Mouse (Mus musculus) CH12.LX (cell line): ENCODE data around the gene Picalm. TPM values are rescaled to one million over a fixed set of nuclear protein-coding genes. Genes with fewer than 3 reads are reported as not detected.

Experiments used
- DNase-seq: peaks from one replicate; pipeline ENCODE4 v3.0.0-alpha.2; 2013; ENCODE audit errors: extremely low read depth
- H3K27ac ChIP-seq: 2 replicates; pipeline ENCODE4 v1.5.1; 2012; ENCODE audit warnings: low read depth, mild to moderate bottlenecking, control low read depth, moderate library complexity; ENCODE audit not compliant: insufficient read depth
- H3K27me3 ChIP-seq: replicated peaks from 2 replicates; pipeline ENCODE3; 2012; ENCODE audit warnings: inconsistent platforms
- H3K36me3 ChIP-seq, 2 experiments: replicated peaks in 1 of 2; 2 replicates each; pipeline versions ENCODE3 to v1.6.1; 2012; ENCODE audit warnings: inconsistent platforms in 1 of 2, low read length in 1 of 2, mild to moderate bottlenecking in 1 of 2, mixed read lengths in 1 of 2, moderate library complexity in 1 of 2; ENCODE audit not compliant: control insufficient read depth in 1 of 2, insufficient read depth in 1 of 2
- H3K4me1 ChIP-seq, 2 experiments: 2 replicates each; pipeline ENCODE4 v1.6.1; 2012; ENCODE audit warnings: inconsistent platforms in 1 of 2, moderate library complexity in 1 of 2; ENCODE audit not compliant: insufficient read depth in 2 of 2, control insufficient read depth in 1 of 2
- H3K4me2 ChIP-seq: 2 replicates; pipeline ENCODE4 v1.6.1; 2012; ENCODE audit warnings: low read depth, mild to moderate bottlenecking, control low read depth; ENCODE audit not compliant: poor library complexity, insufficient read depth, severe bottlenecking
- H3K4me3 ChIP-seq, 3 experiments: fragments of 150-350 bp in 1 of 3; sonication (generic) in 1 of 3; replicated peaks in 1 of 3; 2 replicates each; pipeline versions ENCODE3 to v1.5.1; 2011 to 2012; ENCODE audit warnings: low read depth in 2 of 3, low read length in 2 of 3, mild to moderate bottlenecking in 2 of 3, moderate library complexity in 2 of 3, control low read depth in 1 of 3, improper control_type of control experiment in 1 of 3, inconsistent platforms in 1 of 3, mixed read lengths in 1 of 3; ENCODE audit not compliant: poor library complexity in 1 of 3
- H3K79me2 ChIP-seq: replicated peaks from 2 replicates; pipeline ENCODE4 v1.6.1; 2012; ENCODE audit warnings: mild to moderate bottlenecking, moderate library complexity; ENCODE audit not compliant: control insufficient read depth, poor library complexity, insufficient read depth, severe bottlenecking; ENCODE audit errors: extremely low read depth
- H3K9ac ChIP-seq: 2 replicates; pipeline ENCODE4 v1.6.1; 2012; ENCODE audit warnings: low read depth, mild to moderate bottlenecking, control low read depth, moderate library complexity; ENCODE audit not compliant: insufficient read depth
- H3K9me3 ChIP-seq: replicated peaks from 2 replicates; pipeline ENCODE3; 2012; ENCODE audit warnings: low read length, inconsistent platforms, mixed read lengths
- CHD1 ChIP-seq: IDR thresholded peaks from 2 replicates; pipeline ENCODE4 v1.6.1; 2012; ENCODE audit warnings: low read depth, low read length, improper control_type of control experiment, inconsistent platforms
- CTCF ChIP-seq, 2 experiments: IDR thresholded peaks in 1 of 2; conservative IDR thresholded peaks in 1 of 2; 2 replicates each; pipeline ENCODE4 v1.5.1; 2011 to 2012; ENCODE audit warnings: low read depth in 2 of 2, low read length in 2 of 2, improper control_type of control experiment in 1 of 2, inconsistent platforms in 1 of 2, mild to moderate bottlenecking in 1 of 2, moderate library complexity in 1 of 2
- ETS1 ChIP-seq: conservative IDR thresholded peaks from 2 replicates; pipeline ENCODE4 v1.6.1; 2012; ENCODE audit warnings: low read depth, mild to moderate bottlenecking, inconsistent platforms, low read length, improper control_type of control experiment, moderate library complexity
- GABPA ChIP-seq: IDR thresholded peaks from 2 replicates; pipeline ENCODE4 v1.6.1; 2012; ENCODE audit warnings: low read depth, low read length, improper control_type of control experiment, inconsistent platforms; ENCODE audit not compliant: insufficient replicate concordance
- IRF4 ChIP-seq: IDR thresholded peaks from 2 replicates; pipeline ENCODE4 v1.6.1; 2014; ENCODE audit warnings: low read depth, mild to moderate bottlenecking, inconsistent platforms, low read length, improper control_type of control experiment
- JUN ChIP-seq: IDR thresholded peaks from 2 replicates; pipeline ENCODE4 v1.6.1; 2011; ENCODE audit warnings: low read depth, mild to moderate bottlenecking, low read length, improper control_type of control experiment, moderate library complexity; ENCODE audit not compliant: insufficient read depth
- MAX ChIP-seq: IDR thresholded peaks from 2 replicates; pipeline ENCODE4 v1.6.1; 2011; ENCODE audit warnings: low read length, improper control_type of control experiment
- MAZ ChIP-seq: IDR thresholded peaks from 2 replicates; pipeline ENCODE4 v1.6.1; 2012; ENCODE audit warnings: low read depth, mild to moderate bottlenecking, inconsistent platforms, low read length, improper control_type of control experiment, moderate library complexity
- MEF2A ChIP-seq: IDR thresholded peaks from 2 replicates; pipeline ENCODE4 v1.6.1; 2014; ENCODE audit warnings: low read depth, mild to moderate bottlenecking, inconsistent platforms, low read length, improper control_type of control experiment, borderline replicate concordance
- NRF1 ChIP-seq: IDR thresholded peaks from 2 replicates; pipeline ENCODE4 v1.6.1; 2014; ENCODE audit warnings: low read depth, mild to moderate bottlenecking, inconsistent platforms, low read length, improper control_type of control experiment, moderate library complexity
- POLR2A ChIP-seq: IDR thresholded peaks from 2 replicates; pipeline ENCODE4 v1.6.1; 2011; ENCODE audit warnings: low read depth, mild to moderate bottlenecking, improper control_type of control experiment, low read length
- SMC3 ChIP-seq: IDR thresholded peaks from 2 replicates; pipeline ENCODE4 v1.6.1; 2011; ENCODE audit warnings: low read depth, low read length, improper control_type of control experiment
- TBP ChIP-seq: conservative IDR thresholded peaks from 2 replicates; pipeline ENCODE4 v1.6.1; 2011; ENCODE audit warnings: low read depth, low read length, improper control_type of control experiment
- UBTF ChIP-seq: IDR thresholded peaks from 2 replicates; pipeline ENCODE4 v1.6.1; 2012; ENCODE audit warnings: low read depth, mild to moderate bottlenecking, inconsistent platforms, low read length, improper control_type of control experiment, moderate library complexity
- ZKSCAN1 ChIP-seq: IDR thresholded peaks from 2 replicates; pipeline ENCODE4 v1.6.1; 2012; ENCODE audit warnings: low read depth, inconsistent platforms, low read length, improper control_type of control experiment, borderline replicate concordance
- ZMIZ1 ChIP-seq: IDR thresholded peaks from 2 replicates; pipeline ENCODE4 v1.6.1; 2012; ENCODE audit warnings: low read depth, mild to moderate bottlenecking, inconsistent platforms, low read length, improper control_type of control experiment
- ZNF384 ChIP-seq: IDR thresholded peaks from 2 replicates; pipeline ENCODE4 v1.6.1; 2012; ENCODE audit warnings: low read depth, low read length, improper control_type of control experiment, inconsistent platforms
- dilution Hi-C: fragments of 300-500 bp; cut with MboI; formaldehyde crosslinking; loops from 2 replicates; pipeline ENCODE4 v1.14.3; 2020; ENCODE audit warnings: low sequenced_read_pairs; ENCODE audit not compliant: extremely low pct_unique_long_range_greater_than_20kb, extremely low pct_ligation_motif_present
- in situ Hi-C: fragments of 300-500 bp; cut with MboI; formaldehyde crosslinking; loops from 3 replicates; pipeline ENCODE4 v1.14.3; 2019; ENCODE audit warnings: low sequenced_read_pairs, low pct_ligation_motif_present, low pct_unique_long_range_greater_than_20kb, mixed read lengths
- polyA plus RNA-seq: library from polyadenylated mRNA; unstranded; fragments of >175 nt; gene quantifications from 2 replicates; pipeline ENCODE4 v1.2.1, GENCODE M21; 2012; ENCODE audit warnings: low read depth; ENCODE audit not compliant: insufficient read length
- total RNA-seq, 2 experiments: library from RNA; depleted of rRNA; stranded (reverse); fragments of 300-350 nt in 1 of 2; fragments of >200 nt in 1 of 2; gene quantifications; 2 replicates each; pipeline ENCODE4 v1.2.3; 2012 to 2014

Picalm gene
- total and polyA plus RNA-seq, 3 experiments, result 27.6 to 94.3 (median 53.4) TPM

- Histone ChIP-seq H3K9ac (no peak overlapping the region), H3K27me3 (no peaks in the 10 kb centered on the region), H3K4me2 (no peak overlapping the region), H3K27ac (no peak overlapping the region), H3K9me3 (peaks cover 2% of the 10 kb centered on the region), H3K4me1 (no peaks in the 10 kb centered on the region), H3K36me3 (no peaks in the 10 kb centered on the region), H3K4me3 (no peak overlapping the region), H3K79me2 (no peaks in the 10 kb centered on the region)
- dilution Hi-C loops, result no loop called here
- in situ Hi-C loops, result no loop called here
- no peak for DNase-seq
- TF ChIP-seq UBTF (no peak), MAX (no peak), MEF2A (no peak), GABPA (no peak), ETS1 (no peak), IRF4 (no peak), TBP (no peak), ZNF384 (no peak)
These were observed 46.2 kb upstream of the Picalm start for GRCm38 (mm10) chr7:90083799-90084198.

GRCm38 (mm10) chr7:90084531-90084930 lies 45.5 kb upstream of the Picalm start:
- dilution Hi-C loops (no loop called here), in situ Hi-C loops (no loop called here)
- no peaks in the 10 kb centered on the region for H3K79me2 ChIP-seq
- DNase-seq, result no peak
- H3K36me3 ChIP-seq, result no peaks in the 10 kb centered on the region
- no peak overlapping the region for H3K4me3 ChIP-seq
- H3K27me3 ChIP-seq, result no peaks in the 10 kb centered on the region
- H3K9ac ChIP-seq, result no peak overlapping the region
- H3K4me2 ChIP-seq, result no peak overlapping the region
- no peaks in the 10 kb centered on the region for H3K4me1 ChIP-seq
- peaks cover 2% of the 10 kb centered on the region for H3K9me3 ChIP-seq
- H3K27ac ChIP-seq, result no peak overlapping the region
- TF ChIP-seq CTCF (conservative IDR thresholded peaks at IDR 0.05 in 1 of 2, IDR thresholded peaks at IDR 0.05 in 1 of 2; ENCODE audit: low read depth in 2 of 2, low read length in 2 of 2) (no peak), POLR2A (no peak), ZMIZ1 (no peak), CHD1 (no peak), SMC3 (no peak), ZKSCAN1 (no peak), TBP (no peak), JUN (no peak), MAZ (no peak), NRF1 (no peak)
